Mouse (Mus musculus) liver, embryonic 14.5 days (tissue): ENCODE measurements around the gene Gm6993. TPM values are rescaled to one million over a fixed set of nuclear protein-coding genes. Genes with fewer than 3 reads are reported as not detected.

Experiments used
- ATAC-seq: fragments of 200-750 bp; cut with Nextera tagmentation; 2 replicates; pipeline ENCODE4 v1.8.0; 2017; ENCODE audit warnings: moderate number of reproducible peaks, mild to moderate bottlenecking, moderate library complexity; ENCODE audit not compliant: insufficient read depth
- DNase-seq, 3 experiments: peaks; one replicate each; pipeline ENCODE4 v3.0.0-alpha.2; 2012 to 2013; ENCODE audit warnings: low read depth in 3 of 3, low spot score in 3 of 3
- H3K27ac ChIP-seq: fragments of 300-500 bp; sonication (generic); 2 replicates; pipeline ENCODE4 v1.5.1; 2014; ENCODE audit warnings: moderate library complexity, mild to moderate bottlenecking, control low read depth, inconsistent platforms
- H3K27me3 ChIP-seq: fragments of 300-500 bp; sonication (generic); 2 replicates; pipeline ENCODE4 v1.6.1; 2014; ENCODE audit warnings: mild to moderate bottlenecking, low read length, moderate library complexity; ENCODE audit not compliant: control insufficient read depth, insufficient read depth
- H3K36me3 ChIP-seq: fragments of 300-500 bp; sonication (generic); replicated peaks from 2 replicates; pipeline ENCODE4 v1.6.1; 2014; ENCODE audit warnings: low read depth; ENCODE audit not compliant: control insufficient read depth, insufficient read depth
- H3K4me1 ChIP-seq, 2 experiments: fragments of 200-500 bp in 1 of 2; fragments of 300-500 bp in 1 of 2; sonication (generic) in 1 of 2; replicated peaks; 2 replicates each; pipeline ENCODE4 v1.6.1; 2012 to 2014; ENCODE audit warnings: antibody characterized with exemption in 1 of 2, inconsistent platforms in 1 of 2, low read length in 1 of 2; ENCODE audit not compliant: control insufficient read depth in 2 of 2, insufficient read depth in 2 of 2
- H3K4me2 ChIP-seq: fragments of 300-500 bp; sonication (generic); 2 replicates; pipeline ENCODE4 v1.6.1; 2014; ENCODE audit warnings: low read depth, mild to moderate bottlenecking, control low read depth, moderate library complexity
- H3K4me3 ChIP-seq, 2 experiments: fragments of 200-500 bp in 1 of 2; fragments of 300-500 bp in 1 of 2; sonication (generic) in 1 of 2; 2 replicates each; pipeline ENCODE4 v1.5.1; 2012 to 2014; ENCODE audit warnings: low read depth in 2 of 2, low read length in 2 of 2, mild to moderate bottlenecking in 2 of 2, control low read depth in 1 of 2, inconsistent platforms in 1 of 2, moderate library complexity in 1 of 2; ENCODE audit not compliant: insufficient read depth in 1 of 2
- H3K9ac ChIP-seq: fragments of 300-500 bp; sonication (generic); replicated peaks from 2 replicates; pipeline ENCODE4 v1.6.1; 2014; ENCODE audit warnings: mild to moderate bottlenecking, control low read depth, moderate library complexity
- H3K9me3 ChIP-seq: fragments of 300-500 bp; sonication (generic); 2 replicates; pipeline ENCODE4 v1.6.1; 2016; ENCODE audit warnings: low read length, mixed read lengths; ENCODE audit not compliant: control insufficient read depth
- CTCF ChIP-seq: IDR thresholded peaks from 2 replicates; pipeline ENCODE4 v1.5.1; 2016; ENCODE audit warnings: antibody characterized with exemption, low read depth, control low read depth
- EP300 ChIP-seq: IDR thresholded peaks from 2 replicates; pipeline ENCODE4 v1.6.1; 2016; ENCODE audit warnings: antibody characterized with exemption, low read depth
- WGBS: fragments of 180-500 bp; shearing (Covaris S2); extraction: QIAGEN DNeasy Blood & Tissue Kit; methylation state at CpG from one replicate; pipeline ENCODE4 v1.1.7; 2014; ENCODE audit not compliant: insufficient replicate concordance; 5-methylcytosine and 5-hydroxymethylcytosine counted together
- polyA plus RNA-seq, 2 experiments: library from polyadenylated mRNA; depleted of rRNA in 1 of 2; stranded (reverse) in 1 of 2; unstranded in 1 of 2; fragments of >200 nt; fragmentation: Nextera tagmentation in 1 of 2; extraction: Ambion mirVana in 1 of 2; gene quantifications; 2 replicates each; pipeline versions ENCODE4 v1.2.1 to v1.2.3; 2012 to 2014

Gm6993 gene
- polyA plus RNA-seq, 2 experiments: not detected

DNA sequence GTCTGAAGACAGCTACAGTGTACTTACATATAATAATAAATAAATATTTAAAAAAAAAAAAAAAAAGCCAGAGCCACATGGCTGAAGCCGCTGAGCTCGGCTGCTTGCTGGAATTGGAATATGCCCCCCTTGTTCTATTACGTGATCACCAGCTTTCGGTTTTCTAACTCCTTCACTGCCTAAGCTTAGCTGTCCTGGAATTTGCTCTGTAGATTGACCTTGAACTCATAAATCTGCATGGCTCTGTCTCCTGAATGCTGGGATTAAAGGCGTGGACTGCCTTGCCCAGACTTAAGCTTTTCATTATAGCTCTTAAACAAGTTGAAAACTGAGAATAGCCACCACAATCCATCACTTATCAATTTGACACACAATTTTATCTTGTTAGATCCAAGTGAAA lies 23.3 kb upstream of the Gm6993 start:
- Histone ChIP-seq H3K4me3 (no peak overlapping the region), H3K9me3 (no peaks in the 10 kb centered on the region), H3K4me2 (no peak overlapping the region), H3K27ac (no peak overlapping the region), H3K9ac (no peak overlapping the region), H3K36me3 (no peaks in the 10 kb centered on the region), H3K4me1 (no peaks in the 10 kb centered on the region), H3K27me3 (no peaks in the 10 kb centered on the region; the same call in 1 of the 2 replicates)
- DNase-seq (no peak), ATAC-seq (no peak)
- WGBS: 69% methylated on average over 5 of the region's 5 CpGs
- TF ChIP-seq CTCF: no peak
- TF ChIP-seq EP300: no peak

GRCm38 (mm10) chr12:31218774-31219173 lies 21.8 kb upstream of the Gm6993 start:
- 37% methylated on average over 3 of the region's 3 CpGs for WGBS
- Histone ChIP-seq H3K4me1 (no peaks in the 10 kb centered on the region), H3K36me3 (no peaks in the 10 kb centered on the region), H3K9ac (no peak overlapping the region), H3K4me2 (no peak overlapping the region), H3K27me3 (no peaks in the 10 kb centered on the region; the same call in 1 of the 2 replicates), H3K27ac (no peak overlapping the region), H3K9me3 (no peaks in the 10 kb centered on the region), H3K4me3 (no peak overlapping the region)
- no peak for TF ChIP-seq CTCF
- no peak for TF ChIP-seq EP300
- ATAC-seq: no peak
- DNase-seq: no peak

GRCm38 (mm10) chr12:31221522-31221921 lies 19.0 kb upstream of the Gm6993 start:
- Histone ChIP-seq H3K9ac (no peak overlapping the region), H3K27ac (no peak overlapping the region), H3K9me3 (no peaks in the 10 kb centered on the region), H3K36me3 (no peaks in the 10 kb centered on the region), H3K4me2 (no peak overlapping the region), H3K4me1 (no peaks in the 10 kb centered on the region), H3K4me3 (no peak overlapping the region), H3K27me3 (no peaks in the 10 kb centered on the region; the same call in 1 of the 2 replicates)
- TF ChIP-seq EP300: no peak
- no peak for TF ChIP-seq CTCF
- WGBS: 62% methylated on average over 6 of the region's 6 CpGs
- DNase-seq (no peak), ATAC-seq (no peak)

GRCm38 (mm10) chr12:31222282-31222681 lies 18.3 kb upstream of the Gm6993 start:
- Histone ChIP-seq H3K27ac (no peak overlapping the region), H3K9me3 (no peaks in the 10 kb centered on the region), H3K27me3 (no peaks in the 10 kb centered on the region; the same call in 1 of the 2 replicates), H3K4me1 (no peaks in the 10 kb centered on the region), H3K36me3 (no peaks in the 10 kb centered on the region), H3K4me2 (no peak overlapping the region), H3K4me3 (no peak overlapping the region), H3K9ac (no peak overlapping the region)
- no peak for TF ChIP-seq EP300
- TF ChIP-seq CTCF: no peak
- 37% methylated on average over 2 of the region's 2 CpGs for WGBS
- ATAC-seq (no peak), DNase-seq (no peak)

GRCm38 (mm10) chr12:31222741-31223140 lies 17.8 kb upstream of the Gm6993 start:
- no peaks in the 10 kb centered on the region for H3K4me1 ChIP-seq
- H3K4me2 ChIP-seq: no peak overlapping the region
- no peak overlapping the region for H3K27ac ChIP-seq
- DNase-seq (no peak), ATAC-seq (no peak)
- TF ChIP-seq EP300: no peak
- TF ChIP-seq CTCF: no peak
- WGBS: 23% methylated on average over 3 of the region's 3 CpGs
- no peak overlapping the region for H3K4me3 ChIP-seq
- no peak overlapping the region for H3K9ac ChIP-seq
- no peaks in the 10 kb centered on the region for H3K9me3 ChIP-seq
- no peaks in the 10 kb centered on the region for H3K36me3 ChIP-seq
- no peaks in the 10 kb centered on the region; the same call in 1 of the 2 replicates for H3K27me3 ChIP-seq
